Mouse (Mus musculus): Measurements from ENCODE around the gene Il3ra. TPM values are rescaled to one million over a fixed set of nuclear protein-coding genes. Genes with fewer than 3 reads are reported as not detected.

Il3ra gene
- polyA plus RNA-seq, 1 experiment from 2014 or later, result 6.8 TPM

GRCm38 (mm10) chr14:14351148-14351455 is 5.0 kb downstream of the Il3ra start:
- Histone ChIP-seq H3K27ac (ENCODE audit: low read depth, low read length) (no peak overlapping the region), H3K27me3 (replicated peaks; ENCODE audit: control insufficient read depth, insufficient read depth, low read length) (no peaks in the 10 kb centered on the region), H3K4me2 (replicated peaks; ENCODE audit: low read depth) (no peak overlapping the region), H3K9ac (ENCODE audit: low read depth, low read length) (no peak overlapping the region), H3K36me3 (ENCODE audit: control insufficient read depth, insufficient read depth) (0 out of 2 replicates have a peak, but pooled peaks cover 4% of the 10 kb centered on the region), H3K4me3 (ENCODE audit: low read depth, low read length) (no peak overlapping the region), H3K4me1 (replicated peaks; ENCODE audit: control insufficient read depth, insufficient read depth, low read length) (no peaks in the 10 kb centered on the region), H3K9me3 (ENCODE audit: control insufficient read depth) (peaks cover 52% of the 10 kb centered on the region)
- WGBS, result 98% methylated on average over 7 of the region's 7 CpGs
- TF ChIP-seq CTCF (IDR thresholded peaks at IDR 0.05; ENCODE audit: low read depth), result no peak
- no peak for ATAC-seq

- Histone ChIP-seq H3K27ac (ENCODE audit: low read depth, low read length) (no peak overlapping the region), H3K36me3 (ENCODE audit: control insufficient read depth, insufficient read depth) (0 out of 2 replicates have a peak, but pooled peaks cover 4% of the 10 kb centered on the region), H3K27me3 (replicated peaks; ENCODE audit: control insufficient read depth, insufficient read depth, low read length) (no peaks in the 10 kb centered on the region), H3K4me2 (replicated peaks; ENCODE audit: low read depth) (no peak overlapping the region), H3K9me3 (ENCODE audit: control insufficient read depth) (peaks cover 52% of the 10 kb centered on the region), H3K4me3 (ENCODE audit: low read depth, low read length) (no peak overlapping the region), H3K4me1 (replicated peaks; ENCODE audit: control insufficient read depth, insufficient read depth, low read length) (no peaks in the 10 kb centered on the region), H3K9ac (ENCODE audit: low read depth, low read length) (no peak overlapping the region)
- 0 out of 2 replicates have a peak, but pooled peaks have one; percentile 14 for TF ChIP-seq CTCF (IDR thresholded peaks at IDR 0.05; ENCODE audit: low read depth)
- WGBS, result 97% methylated on average over 9 of the region's 9 CpGs
- no peak for ATAC-seq
Observed at GRCm38 (mm10) chr14:14351721-14352590, 5.9 kb downstream of the Il3ra start.

- WGBS, result 86% methylated on average over 6 of the region's 6 CpGs
- H3K4me2 ChIP-seq (replicated peaks; ENCODE audit: low read depth), result no peak overlapping the region
- H3K27ac ChIP-seq (ENCODE audit: low read depth, low read length), result no peak overlapping the region
- H3K36me3 ChIP-seq (ENCODE audit: control insufficient read depth, insufficient read depth), result 0 out of 2 replicates have a peak, but pooled peaks cover 4% of the 10 kb centered on the region
- no peak overlapping the region for H3K9ac ChIP-seq (ENCODE audit: low read depth, low read length)
- peaks cover 49% of the 10 kb centered on the region for H3K9me3 ChIP-seq (ENCODE audit: control insufficient read depth)
- H3K27me3 ChIP-seq (replicated peaks; ENCODE audit: control insufficient read depth, insufficient read depth, low read length), result no peaks in the 10 kb centered on the region
- H3K4me1 ChIP-seq (replicated peaks; ENCODE audit: control insufficient read depth, insufficient read depth, low read length), result no peaks in the 10 kb centered on the region
- TF ChIP-seq CTCF (IDR thresholded peaks at IDR 0.05; ENCODE audit: low read depth), result no peak
- no peak overlapping the region for H3K4me3 ChIP-seq (ENCODE audit: low read depth, low read length)
- ATAC-seq, result no peak
Observed at GRCm38 (mm10) chr14:14352606-14353005, 6.5 kb downstream of the Il3ra start.

GRCm38 (mm10) chr14:14353081-14353732 is 7.1 kb downstream of the Il3ra start:
- H3K4me2 ChIP-seq (replicated peaks; ENCODE audit: low read depth), result no peak overlapping the region
- WGBS, result 94% methylated on average over 7 of the region's 7 CpGs
- no peak overlapping the region for H3K27ac ChIP-seq (ENCODE audit: low read depth, low read length)
- ATAC-seq, result no peak
- H3K4me3 ChIP-seq (ENCODE audit: low read depth, low read length), result no peak overlapping the region
- TF ChIP-seq CTCF (IDR thresholded peaks at IDR 0.05; ENCODE audit: low read depth), result no peak
- H3K36me3 ChIP-seq (ENCODE audit: control insufficient read depth, insufficient read depth), result 0 out of 2 replicates have a peak, but pooled peaks cover 4% of the 10 kb centered on the region
- peaks cover 47% of the 10 kb centered on the region for H3K9me3 ChIP-seq (ENCODE audit: control insufficient read depth)
- no peaks in the 10 kb centered on the region for H3K4me1 ChIP-seq (replicated peaks; ENCODE audit: control insufficient read depth, insufficient read depth, low read length)
- H3K27me3 ChIP-seq (replicated peaks; ENCODE audit: control insufficient read depth, insufficient read depth, low read length), result no peaks in the 10 kb centered on the region
- H3K9ac ChIP-seq (ENCODE audit: low read depth, low read length), result no peak overlapping the region

- Histone ChIP-seq H3K27ac (ENCODE audit: low read depth, low read length) (no peak overlapping the region), H3K9ac (ENCODE audit: low read depth, low read length) (no peak overlapping the region), H3K4me3 (ENCODE audit: low read depth, low read length) (no peak overlapping the region), H3K27me3 (replicated peaks; ENCODE audit: control insufficient read depth, insufficient read depth, low read length) (no peaks in the 10 kb centered on the region), H3K4me2 (replicated peaks; ENCODE audit: low read depth) (no peak overlapping the region), H3K36me3 (ENCODE audit: control insufficient read depth, insufficient read depth) (0 out of 2 replicates have a peak, but pooled peaks cover 4% of the 10 kb centered on the region), H3K4me1 (replicated peaks; ENCODE audit: control insufficient read depth, insufficient read depth, low read length) (no peaks in the 10 kb centered on the region), H3K9me3 (ENCODE audit: control insufficient read depth) (peaks cover 42% of the 10 kb centered on the region)
- no peak for TF ChIP-seq CTCF (IDR thresholded peaks at IDR 0.05; ENCODE audit: low read depth)
- no peak for ATAC-seq
- WGBS, result 92% methylated on average over 8 of the region's 8 CpGs
Observed at GRCm38 (mm10) chr14:14353740-14354510, 7.8 kb downstream of the Il3ra start.
